Mouse (Mus musculus) MEL (cell line): ENCODE results near the gene Mmp9.

Source experiments
- CHD2 ChIP-seq: IDR thresholded peaks from 2 replicates; pipeline ENCODE4 v1.6.1; 2011; ENCODE audit warnings: low read length, improper control_type of control experiment
- CTCF ChIP-seq, 3 experiments: IDR thresholded peaks in 2 of 3; conservative IDR thresholded peaks in 1 of 3; 2 replicates each; pipeline ENCODE4 v1.5.1; 2011 to 2012; ENCODE audit warnings: low read length in 3 of 3, low read depth in 2 of 3, mild to moderate bottlenecking in 2 of 3, improper control_type of control experiment in 1 of 3, inconsistent platforms in 1 of 3, mixed read lengths in 1 of 3, moderate library complexity in 1 of 3; ENCODE audit not compliant: control insufficient read depth in 1 of 3, insufficient read depth in 1 of 3, poor library complexity in 1 of 3, severe bottlenecking in 1 of 3
- EP300 ChIP-seq, 2 experiments: IDR thresholded peaks; 2 replicates each; pipeline ENCODE4 v1.6.1; 2011; ENCODE audit warnings: improper control_type of control experiment in 2 of 2, low read length in 2 of 2, low read depth in 1 of 2, mild to moderate bottlenecking in 1 of 2
- GABPA ChIP-seq: IDR thresholded peaks from 2 replicates; pipeline ENCODE4 v1.6.1; 2012; ENCODE audit warnings: low read depth, mild to moderate bottlenecking, inconsistent platforms, low read length, improper control_type of control experiment, moderate library complexity
- GATA1 ChIP-seq: IDR thresholded peaks from 2 replicates; pipeline ENCODE4 v1.6.1; 2011; ENCODE audit warnings: low read depth, low read length, improper control_type of control experiment
- MAFK ChIP-seq: IDR thresholded peaks from 2 replicates; pipeline ENCODE4 v1.6.1; 2011; ENCODE audit warnings: low read depth, mild to moderate bottlenecking, low read length, improper control_type of control experiment, borderline replicate concordance
- MAX ChIP-seq: IDR thresholded peaks from 2 replicates; pipeline ENCODE4 v1.6.1; 2011; ENCODE audit warnings: low read length, improper control_type of control experiment
- MYC ChIP-seq: IDR thresholded peaks from 2 replicates; pipeline ENCODE4 v1.6.1; 2011; ENCODE audit warnings: low read depth, mild to moderate bottlenecking, low read length, improper control_type of control experiment, moderate library complexity
- NELFE ChIP-seq: IDR thresholded peaks from 2 replicates; pipeline ENCODE4 v1.6.1; 2011; ENCODE audit warnings: low read depth, low read length, improper control_type of control experiment
- POLR2A ChIP-seq, 2 experiments: IDR thresholded peaks; 2 replicates each; pipeline ENCODE4 v1.6.1; 2011 to 2012; ENCODE audit warnings: low read length in 2 of 2, mild to moderate bottlenecking in 2 of 2, control low read depth in 1 of 2, improper control_type of control experiment in 1 of 2, low read depth in 1 of 2, moderate library complexity in 1 of 2; ENCODE audit not compliant: control insufficient read depth in 1 of 2, insufficient read depth in 1 of 2, poor library complexity in 1 of 2
- TBP ChIP-seq: IDR thresholded peaks from 2 replicates; pipeline ENCODE4 v1.8.0; 2011; ENCODE audit warnings: low read depth, low read length, improper control_type of control experiment
- ZC3H11A ChIP-seq: IDR thresholded peaks from 2 replicates; pipeline ENCODE4 v1.6.1; 2012; ENCODE audit warnings: low read depth, mild to moderate bottlenecking, inconsistent platforms, low read length, improper control_type of control experiment

DNA sequence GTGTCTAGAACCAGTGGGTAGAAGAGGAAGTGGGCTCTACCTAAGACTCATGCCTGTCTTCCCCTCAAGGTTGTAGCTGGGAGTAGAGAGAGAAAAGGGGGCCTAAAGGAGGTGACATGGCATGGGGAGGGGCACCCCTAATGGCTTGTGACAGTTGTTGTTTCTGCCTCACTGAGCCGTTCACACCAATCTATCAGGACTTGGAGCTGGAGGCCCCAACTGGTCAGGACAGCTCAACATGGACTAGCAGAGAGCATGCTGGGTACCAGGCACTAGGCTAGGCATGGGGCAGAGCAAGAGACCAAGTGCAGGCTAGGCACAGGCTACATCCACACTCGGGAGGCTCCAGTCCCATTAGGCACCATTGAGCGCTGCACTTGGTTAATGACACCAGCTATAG, 50.5 kb downstream of the Mmp9 start:
- no peak for TF ChIP-seq POLR2A (IDR thresholded peaks at IDR 0.05; ENCODE audit: control insufficient read depth in 1 of 2, insufficient read depth in 1 of 2, low read depth in 1 of 2, low read length in 2 of 2, poor library complexity in 1 of 2)
- TF ChIP-seq ZC3H11A: no peak
- TF ChIP-seq CTCF (IDR thresholded peaks at IDR 0.05 in 2 of 3, conservative IDR thresholded peaks at IDR 0.05 in 1 of 3; ENCODE audit: control insufficient read depth in 1 of 3, insufficient read depth in 1 of 3, low read depth in 2 of 3, low read length in 3 of 3, poor library complexity in 1 of 3, severe bottlenecking in 1 of 3): no peak
- no peak for TF ChIP-seq CHD2
- TF ChIP-seq GABPA: no peak
- TF ChIP-seq EP300 (IDR thresholded peaks at IDR 0.05; ENCODE audit: low read depth in 1 of 2, low read length in 2 of 2): no peak
- TF ChIP-seq TBP: no peak
- no peak for TF ChIP-seq MAFK
- TF ChIP-seq GATA1: no peak
- no peak for TF ChIP-seq MYC
- no peak for TF ChIP-seq NELFE
- TF ChIP-seq MAX: no peak
